Mouse (Mus musculus): ENCODE measurements at regions not wholly inside any gene's neighbourhood (a gene's known extent, or its start where the extent isn't known, plus 50 kb on each side); places are given as distances from the start of the nearest gene placed in this dataset.

- Histone ChIP-seq H3K27ac (replicated peaks) (no peak overlapping the region), H3K4me3 (no peak overlapping the region), H3K27me3 (replicated peaks; ENCODE audit: low read depth, poor library complexity, severe bottlenecking) (no peaks in the 10 kb centered on the region), H3K4me1 (peaks cover 7% of the 10 kb centered on the region), H3K9me3 (no peaks in the 10 kb centered on the region), H3K36me3 (replicated peaks) (no peaks in the 10 kb centered on the region)
- WGBS: 10% methylated on average over 3 of the region's 3 CpGs
- DNase-seq (ENCODE audit: low spot score): no peak
These were observed 134.3 kb downstream of the Moxd1 start for GRCm38 (mm10) chr10:24357636-24358035.

- Histone ChIP-seq H3K4me1 (peaks cover 27% of the 10 kb centered on the region), H3K4me3 (no peak overlapping the region), H3K36me3 (replicated peaks) (no peaks in the 10 kb centered on the region), H3K27me3 (replicated peaks; ENCODE audit: low read depth, poor library complexity, severe bottlenecking) (no peaks in the 10 kb centered on the region), H3K27ac (replicated peaks) (no peak overlapping the region), H3K9me3 (no peaks in the 10 kb centered on the region)
- WGBS: 86% methylated on average over 3 of the region's 3 CpGs
- no peak for DNase-seq (ENCODE audit: low spot score)
These were observed 138.1 kb downstream of the Moxd1 start for GRCm38 (mm10) chr10:24361424-24361823.

GRCm38 (mm10) chr10:24365369-24365768 lies 142.1 kb downstream of the Moxd1 start:
- WGBS: 75% methylated on average over 5 of the region's 5 CpGs
- Histone ChIP-seq H3K9me3 (no peaks in the 10 kb centered on the region), H3K4me1 (peaks cover 20% of the 10 kb centered on the region), H3K27me3 (replicated peaks; ENCODE audit: low read depth, poor library complexity, severe bottlenecking) (no peaks in the 10 kb centered on the region), H3K36me3 (replicated peaks) (no peaks in the 10 kb centered on the region), H3K4me3 (no peak overlapping the region), H3K27ac (replicated peaks) (0 out of 2 replicates have a peak overlapping the region, but pooled peaks have one; percentile 10)
- DNase-seq (ENCODE audit: low spot score): no peak

- Histone ChIP-seq H3K27ac (replicated peaks) (no peak overlapping the region), H3K27me3 (replicated peaks; ENCODE audit: low read depth, poor library complexity, severe bottlenecking) (no peaks in the 10 kb centered on the region), H3K4me3 (no peak overlapping the region), H3K36me3 (replicated peaks) (no peaks in the 10 kb centered on the region), H3K4me1 (peaks cover 20% of the 10 kb centered on the region), H3K9me3 (no peaks in the 10 kb centered on the region)
- 81% methylated on average over 5 of the region's 5 CpGs for whole genome bisulfite sequencing
- no peak for DNase-seq (ENCODE audit: low spot score)
These were observed 143.7 kb downstream of the Moxd1 start for GRCm38 (mm10) chr10:24367010-24367409.

GRCm38 (mm10) chr10:24373957-24374356 lies 150.6 kb downstream of the Moxd1 start:
- no peaks in the 10 kb centered on the region for H3K4me1 ChIP-seq
- no peak overlapping the region for H3K4me3 ChIP-seq
- H3K27me3 ChIP-seq (replicated peaks; ENCODE audit: low read depth, poor library complexity, severe bottlenecking): no peaks in the 10 kb centered on the region
- no peak overlapping the region for H3K27ac ChIP-seq (replicated peaks)
- WGBS: 80% methylated on average over 6 of the region's 6 CpGs
- DNase-seq (ENCODE audit: low spot score): no peak
- H3K36me3 ChIP-seq (replicated peaks): no peaks in the 10 kb centered on the region
- no peaks in the 10 kb centered on the region for H3K9me3 ChIP-seq

GRCm38 (mm10) chr10:24379291-24379690 lies 156.0 kb downstream of the Moxd1 start:
- Histone ChIP-seq H3K27ac (replicated peaks) (no peak overlapping the region), H3K4me1 (peaks cover 3% of the 10 kb centered on the region), H3K27me3 (replicated peaks; ENCODE audit: low read depth, poor library complexity, severe bottlenecking) (no peaks in the 10 kb centered on the region), H3K36me3 (replicated peaks) (no peaks in the 10 kb centered on the region), H3K4me3 (no peak overlapping the region), H3K9me3 (no peaks in the 10 kb centered on the region)
- 94% methylated on average over 5 of the region's 5 CpGs for WGBS
- DNase-seq (ENCODE audit: low spot score): no peak

GRCm38 (mm10) chr10:24380478-24381273 lies 157.4 kb downstream of the Moxd1 start:
- H3K4me3 ChIP-seq: no peak overlapping the region
- DNase-seq (ENCODE audit: low spot score): no peak
- 80% methylated on average over 4 of the region's 4 CpGs for WGBS
- peaks cover 4% of the 10 kb centered on the region for H3K4me1 ChIP-seq
- H3K36me3 ChIP-seq (replicated peaks): no peaks in the 10 kb centered on the region
- no peaks in the 10 kb centered on the region for H3K27me3 ChIP-seq (replicated peaks; ENCODE audit: low read depth, poor library complexity, severe bottlenecking)
- H3K9me3 ChIP-seq: no peaks in the 10 kb centered on the region
- H3K27ac ChIP-seq (replicated peaks): no peak overlapping the region

- 30% methylated on average over 4 of the region's 4 CpGs for WGBS
- no peak overlapping the region for H3K27ac ChIP-seq (replicated peaks)
- H3K4me3 ChIP-seq: no peak overlapping the region
- H3K27me3 ChIP-seq (replicated peaks; ENCODE audit: low read depth, poor library complexity, severe bottlenecking): no peaks in the 10 kb centered on the region
- H3K36me3 ChIP-seq (replicated peaks): no peaks in the 10 kb centered on the region
- peaks cover 4% of the 10 kb centered on the region for H3K4me1 ChIP-seq
- H3K9me3 ChIP-seq: no peaks in the 10 kb centered on the region
- DNase-seq (ENCODE audit: low spot score): peak; percentile 62
These were observed 158.6 kb downstream of the Moxd1 start for GRCm38 (mm10) chr10:24381917-24382316.

- DNase-seq (ENCODE audit: low spot score): peak; percentile 10
- peak overlapping the region; percentile 40; the same call in 1 of the 2 replicates for H3K27ac ChIP-seq (replicated peaks)
- H3K36me3 ChIP-seq (replicated peaks): no peaks in the 10 kb centered on the region
- 56% methylated on average over 2 of the region's 2 CpGs for WGBS
- no peaks in the 10 kb centered on the region for H3K27me3 ChIP-seq (replicated peaks; ENCODE audit: low read depth, poor library complexity, severe bottlenecking)
- no peaks in the 10 kb centered on the region for H3K9me3 ChIP-seq
- peaks cover 4% of the 10 kb centered on the region for H3K4me1 ChIP-seq
- no peak overlapping the region for H3K4me3 ChIP-seq
These were observed 160.7 kb downstream of the Moxd1 start for GRCm38 (mm10) chr10:24384061-24384460.

GRCm38 (mm10) chr10:24388229-24388628 lies 164.9 kb downstream of the Moxd1 start:
- DNase-seq (ENCODE audit: low spot score): no peak
- no peaks in the 10 kb centered on the region for H3K36me3 ChIP-seq (replicated peaks)
- H3K4me1 ChIP-seq: peaks cover 4% of the 10 kb centered on the region
- H3K27ac ChIP-seq (replicated peaks): no peak overlapping the region
- H3K27me3 ChIP-seq (replicated peaks; ENCODE audit: low read depth, poor library complexity, severe bottlenecking): no peaks in the 10 kb centered on the region
- H3K4me3 ChIP-seq: no peak overlapping the region
- H3K9me3 ChIP-seq: no peaks in the 10 kb centered on the region
- 36% methylated on average over 2 of the region's 2 CpGs for WGBS

GRCm38 (mm10) chr10:24391039-24391438 lies 167.7 kb downstream of the Moxd1 start:
- H3K27me3 ChIP-seq (replicated peaks; ENCODE audit: low read depth, poor library complexity, severe bottlenecking): no peaks in the 10 kb centered on the region
- no peaks in the 10 kb centered on the region for H3K9me3 ChIP-seq
- no peak for DNase-seq (ENCODE audit: low spot score)
- H3K27ac ChIP-seq (replicated peaks): no peak overlapping the region
- H3K36me3 ChIP-seq (replicated peaks): no peaks in the 10 kb centered on the region
- no peak overlapping the region for H3K4me3 ChIP-seq
- 76% methylated on average over 6 of the region's 6 CpGs for WGBS
- no peaks in the 10 kb centered on the region for H3K4me1 ChIP-seq

- Histone ChIP-seq H3K27ac (replicated peaks) (no peak overlapping the region), H3K27me3 (replicated peaks; ENCODE audit: low read depth, poor library complexity, severe bottlenecking) (no peaks in the 10 kb centered on the region), H3K4me3 (no peak overlapping the region), H3K36me3 (replicated peaks) (no peaks in the 10 kb centered on the region), H3K9me3 (no peaks in the 10 kb centered on the region), H3K4me1 (no peaks in the 10 kb centered on the region)
- 80% methylated on average over 3 of the region's 3 CpGs for WGBS
- DNase-seq (ENCODE audit: low spot score): no peak
These were observed 168.7 kb downstream of the Moxd1 start for GRCm38 (mm10) chr10:24392066-24392465.

GRCm38 (mm10) chr10:24395999-24396784 lies 172.9 kb downstream of the Moxd1 start:
- Histone ChIP-seq H3K4me1 (no peaks in the 10 kb centered on the region), H3K9me3 (no peaks in the 10 kb centered on the region), H3K36me3 (replicated peaks) (no peaks in the 10 kb centered on the region), H3K27me3 (replicated peaks; ENCODE audit: low read depth, poor library complexity, severe bottlenecking) (no peaks in the 10 kb centered on the region), H3K27ac (replicated peaks) (no peak overlapping the region), H3K4me3 (no peak overlapping the region)
- WGBS: 73% methylated on average over 13 of the region's 13 CpGs
- peak; percentile 44 for DNase-seq (ENCODE audit: low spot score)

Measured in embryonic facial prominence, embryonic 10.5 days (tissue).